Mouse (Mus musculus) myocyte (in vitro differentiated cells): ENCODE measurements around the gene Sh3d21. TPM values are rescaled to one million over a fixed set of nuclear protein-coding genes. Genes with fewer than 3 reads are reported as not detected.
A peak's percentile ranks its signal among the peaks of the same experiment; 100 is the strongest.

ENCODE experiments used
- H3K27me3 ChIP-seq: one replicate; pipeline ENCODE4 v1.6.1; 2011; ENCODE audit not compliant: control insufficient read depth, insufficient read depth, insufficient read length
- H3K36me3 ChIP-seq: one replicate; pipeline ENCODE4 v1.6.1; 2011; ENCODE audit not compliant: control insufficient read depth, insufficient read depth
- H3K4me2 ChIP-seq: one replicate; pipeline ENCODE4 v1.6.1; 2011; ENCODE audit warnings: low read depth, control low read depth
- H3K4me3 ChIP-seq: one replicate; pipeline ENCODE4 v1.5.1; 2011; ENCODE audit warnings: mild to moderate bottlenecking, control low read depth, moderate library complexity
- H3K79me2 ChIP-seq: one replicate; pipeline ENCODE4 v1.6.1; 2011; ENCODE audit not compliant: control insufficient read depth, insufficient read depth
- H3ac ChIP-seq: one replicate; pipeline ENCODE4 v1.6.1; 2011; ENCODE audit not compliant: control insufficient read depth, insufficient read length
- CEBPB ChIP-seq: IDR thresholded peaks from 2 replicates; pipeline ENCODE4 v1.6.1; 2011; ENCODE audit warnings: mild to moderate bottlenecking, moderate library complexity; ENCODE audit not compliant: poor library complexity, insufficient read depth, severe bottlenecking
- E2F4 ChIP-seq: IDR thresholded peaks from one replicate; pipeline ENCODE4 v1.6.1; 2011; ENCODE audit warnings: mild to moderate bottlenecking, control low read depth, moderate library complexity; ENCODE audit not compliant: insufficient read depth
- MAX ChIP-seq: IDR thresholded peaks from one replicate; pipeline ENCODE4 v1.6.1; 2011; ENCODE audit warnings: low read depth, mild to moderate bottlenecking, control low read depth
- MYOD1 ChIP-seq, 3 experiments: IDR thresholded peaks; one replicate each; pipeline ENCODE4 v1.6.1; 2011; ENCODE audit warnings: control low read depth in 2 of 3, low read depth in 2 of 3, mild to moderate bottlenecking in 2 of 3, moderate library complexity in 1 of 3; ENCODE audit not compliant: insufficient read length in 2 of 3, control insufficient read depth in 1 of 3
- MYOG ChIP-seq, 3 experiments: IDR thresholded peaks; one replicate each; pipeline ENCODE4 v1.6.1; 2011; ENCODE audit warnings: control low read depth in 2 of 3, low read depth in 2 of 3, mild to moderate bottlenecking in 2 of 3; ENCODE audit not compliant: insufficient read length in 2 of 3, control insufficient read depth in 1 of 3, insufficient read depth in 1 of 3
- POLR2A ChIP-seq: IDR thresholded peaks from one replicate; pipeline ENCODE4 v1.6.1; 2011; ENCODE audit warnings: low read depth, mild to moderate bottlenecking, control low read depth, moderate library complexity; ENCODE audit not compliant: insufficient read length
- POLR2AphosphoS2 ChIP-seq: IDR thresholded peaks from one replicate; pipeline ENCODE4 v1.6.1; 2011; ENCODE audit warnings: low read depth, control low read depth; ENCODE audit not compliant: insufficient read length
- REST ChIP-seq: IDR thresholded peaks from one replicate; pipeline ENCODE4 v1.6.1; 2011; ENCODE audit warnings: mild to moderate bottlenecking, control low read depth, moderate library complexity; ENCODE audit not compliant: insufficient read depth, insufficient read length
- SRF ChIP-seq: IDR thresholded peaks from one replicate; pipeline ENCODE4 v1.6.1; 2011; ENCODE audit warnings: low read depth; ENCODE audit not compliant: control insufficient read depth, insufficient read length
- TCF12 ChIP-seq: IDR thresholded peaks from one replicate; pipeline ENCODE4 v1.6.1; 2011; ENCODE audit warnings: mild to moderate bottlenecking, control low read depth; ENCODE audit not compliant: poor library complexity, insufficient read depth, severe bottlenecking
- TCF3 ChIP-seq: IDR thresholded peaks from one replicate; pipeline ENCODE4 v1.6.1; 2011; ENCODE audit warnings: low read depth, control low read depth; ENCODE audit not compliant: insufficient read length
- USF1 ChIP-seq: IDR thresholded peaks from one replicate; pipeline ENCODE4 v1.6.1; 2011; ENCODE audit warnings: low read depth, mild to moderate bottlenecking, control low read depth, moderate library complexity
- polyA plus RNA-seq: library from polyadenylated mRNA; unstranded; fragments of >200 nt; fragmentation: generic; extraction: Trizol; gene quantifications from one replicate; pipeline ENCODE4 v1.2.1, GENCODE M21; 2012; ENCODE audit warnings: missing spikeins

The Sh3d21 gene
- polyA plus RNA-seq, 1 experiment = 0.23 TPM

DNA sequence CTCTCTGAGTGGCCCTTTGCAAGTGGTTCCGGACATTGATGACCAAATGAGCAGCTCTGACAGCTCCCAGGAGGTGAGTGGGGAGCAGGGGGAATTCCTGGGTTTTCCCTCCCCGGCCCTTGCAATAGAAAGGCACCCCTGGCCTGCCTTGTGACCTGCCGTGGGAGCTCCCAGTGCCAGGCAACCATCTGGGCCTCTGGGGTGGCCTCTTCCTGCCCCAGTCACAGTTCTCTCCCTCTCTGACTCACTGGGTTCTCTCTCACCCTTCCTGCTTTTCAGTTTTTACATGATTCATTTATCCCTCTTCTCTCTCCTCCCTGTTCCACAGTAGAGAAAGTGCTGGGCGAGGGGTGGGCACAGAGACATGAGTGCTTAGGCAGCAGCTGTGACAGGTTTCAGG lies 25.5 kb downstream of the Sh3d21 start:
- no peak for TF ChIP-seq CEBPB
- no peak for TF ChIP-seq TCF12
- TF ChIP-seq POLR2AphosphoS2 = no peak
- no peak for TF ChIP-seq POLR2A
- no peak for TF ChIP-seq USF1
- no peak for TF ChIP-seq MAX
- TF ChIP-seq E2F4 = no peak
- TF ChIP-seq TCF3 = no peak
- TF ChIP-seq MYOD1 (IDR thresholded peaks at IDR 0.05; ENCODE audit: control insufficient read depth in 1 of 3, insufficient read length in 2 of 3, low read depth in 2 of 3) = no peak
- no peak for TF ChIP-seq MYOG (IDR thresholded peaks at IDR 0.05; ENCODE audit: control insufficient read depth in 1 of 3, insufficient read depth in 1 of 3, insufficient read length in 2 of 3, low read depth in 2 of 3)
- TF ChIP-seq SRF = no peak
- TF ChIP-seq REST = no peak
- H3K27me3 ChIP-seq = no peaks in the 10 kb centered on the region
- H3ac ChIP-seq = no peak overlapping the region
- no peak overlapping the region for H3K4me2 ChIP-seq
- no peak overlapping the region for H3K4me3 ChIP-seq
- peaks cover 8% of the 10 kb centered on the region for H3K79me2 ChIP-seq
- H3K36me3 ChIP-seq = peaks cover 67% of the 10 kb centered on the region

DNA sequence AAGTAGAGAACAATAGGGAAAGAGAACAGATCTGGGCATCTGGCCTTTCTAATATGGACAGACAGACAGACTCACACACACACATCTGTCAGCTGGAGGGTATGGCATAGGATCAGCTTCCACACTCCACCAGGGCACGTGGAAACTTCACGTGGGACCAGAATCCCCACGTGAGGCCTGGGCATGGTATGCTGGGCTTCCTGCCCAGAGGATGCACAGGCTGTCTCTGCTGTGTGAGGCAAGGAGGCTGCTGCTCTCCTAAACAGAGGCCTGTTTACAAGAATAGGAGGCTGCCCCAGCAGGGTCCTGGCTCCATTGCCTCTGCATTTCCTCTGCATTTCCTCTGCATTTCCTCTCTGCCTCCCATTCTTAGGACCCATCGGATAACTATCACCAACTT lies 28.7 kb downstream of the Sh3d21 start:
- H3K4me2 ChIP-seq = no peak overlapping the region
- peak; percentile 28 for TF ChIP-seq POLR2AphosphoS2
- no peak for TF ChIP-seq SRF
- no peak for TF ChIP-seq MYOD1 (IDR thresholded peaks at IDR 0.05; ENCODE audit: control insufficient read depth in 1 of 3, insufficient read length in 2 of 3, low read depth in 2 of 3)
- no peak for TF ChIP-seq CEBPB
- TF ChIP-seq MAX = no peak
- peaks cover 61% of the 10 kb centered on the region for H3K36me3 ChIP-seq

DNA sequence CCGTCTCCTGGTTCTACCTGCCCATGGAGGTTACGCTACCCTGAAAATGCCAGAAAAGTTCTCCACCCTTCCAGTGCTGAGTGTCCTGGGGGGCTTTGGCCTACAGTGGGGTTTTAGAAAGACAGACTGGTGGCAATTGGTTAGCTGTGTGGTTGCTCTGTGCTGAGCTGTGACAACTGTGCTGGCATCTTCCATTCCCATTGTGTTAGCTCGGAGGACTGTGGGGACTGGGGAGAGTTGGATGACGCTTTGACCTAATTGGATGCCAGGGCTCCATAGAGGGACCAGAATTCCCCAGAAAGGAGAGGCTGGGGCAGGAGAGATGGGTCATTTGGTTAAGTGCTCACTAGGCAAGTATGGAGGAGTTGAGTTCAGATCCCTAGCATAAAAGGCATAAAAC lies 29.1 kb downstream of the Sh3d21 start:
- H3K79me2 ChIP-seq = peaks cover 11% of the 10 kb centered on the region
- no peak overlapping the region for H3K4me3 ChIP-seq
- peaks cover 64% of the 10 kb centered on the region for H3K36me3 ChIP-seq
- H3K4me2 ChIP-seq = no peak overlapping the region
- no peak overlapping the region for H3ac ChIP-seq
- H3K27me3 ChIP-seq = no peaks in the 10 kb centered on the region
- TF ChIP-seq CEBPB (no peak), MYOD1 (IDR thresholded peaks at IDR 0.05; ENCODE audit: control insufficient read depth in 1 of 3, insufficient read length in 2 of 3, low read depth in 2 of 3) (no peak), MAX (no peak), USF1 (no peak), MYOG (IDR thresholded peaks at IDR 0.05; ENCODE audit: control insufficient read depth in 1 of 3, insufficient read depth in 1 of 3, insufficient read length in 2 of 3, low read depth in 2 of 3) (no peak), REST (no peak), POLR2AphosphoS2 (no peak), E2F4 (no peak), TCF12 (no peak), SRF (no peak), TCF3 (no peak), POLR2A (no peak)

More for the DNA sequence above, 28.7 kb downstream of the Sh3d21 start:
- Histone ChIP-seq H3K79me2 (peaks cover 11% of the 10 kb centered on the region), H3K4me3 (no peak overlapping the region), H3K27me3 (no peaks in the 10 kb centered on the region), H3ac (no peak overlapping the region)

DNA sequence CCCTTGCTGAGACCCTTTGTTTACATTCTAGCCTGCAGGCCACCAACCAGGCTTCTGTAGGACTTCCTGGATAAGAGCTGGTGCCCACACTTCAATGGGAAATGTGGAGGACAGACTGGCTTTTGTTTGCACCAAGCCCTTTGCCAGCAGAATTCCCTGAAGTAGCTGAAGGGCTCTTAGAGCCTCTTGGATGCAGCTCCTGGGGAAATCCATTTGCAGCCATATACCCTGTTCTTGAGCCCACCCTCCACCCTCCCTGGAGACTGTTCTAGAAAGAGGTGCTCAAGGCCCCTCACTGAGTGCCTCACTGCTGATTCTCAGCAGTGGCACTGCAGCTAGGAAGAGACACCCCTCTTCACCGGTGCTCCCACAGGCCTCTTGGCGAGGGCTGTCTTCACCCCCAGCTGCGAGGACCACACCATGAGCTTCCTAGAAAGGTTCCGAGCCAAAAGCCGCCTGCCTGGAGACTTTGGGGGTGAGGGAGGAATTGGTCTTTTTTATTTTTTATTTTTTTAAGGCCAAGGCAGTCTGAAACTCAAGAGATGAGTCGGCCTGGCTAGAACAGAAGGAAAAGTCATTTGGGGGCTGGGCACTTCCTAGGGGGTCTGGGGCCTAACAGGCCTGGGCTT lies 30.5 kb downstream of the Sh3d21 start:
- TF ChIP-seq TCF3 = no peak
- no peak for TF ChIP-seq E2F4
- no peak for TF ChIP-seq POLR2A
- no peak for TF ChIP-seq SRF
- no peak for TF ChIP-seq REST
- TF ChIP-seq USF1 = no peak
- no peak for TF ChIP-seq MYOD1 (IDR thresholded peaks at IDR 0.05; ENCODE audit: control insufficient read depth in 1 of 3, insufficient read length in 2 of 3, low read depth in 2 of 3)
- TF ChIP-seq CEBPB = no peak
- no peak for TF ChIP-seq MAX
- no peak for TF ChIP-seq MYOG (IDR thresholded peaks at IDR 0.05; ENCODE audit: control insufficient read depth in 1 of 3, insufficient read depth in 1 of 3, insufficient read length in 2 of 3, low read depth in 2 of 3)
- TF ChIP-seq TCF12 = no peak
- no peak for TF ChIP-seq POLR2AphosphoS2
- Histone ChIP-seq H3K79me2 (peaks cover 11% of the 10 kb centered on the region), H3K27me3 (no peaks in the 10 kb centered on the region), H3K4me3 (no peak overlapping the region), H3K4me2 (no peak overlapping the region), H3K36me3 (peaks cover 67% of the 10 kb centered on the region), H3ac (no peak overlapping the region)
